Mouse (Mus musculus) limb, embryonic 11.5 days (tissue): ENCODE data around the gene Birc7. TPM values are rescaled to one million over a fixed set of nuclear protein-coding genes. Genes with fewer than 3 reads are reported as not detected.

Experiments
- ATAC-seq: fragments of 200-750 bp; cut with Nextera tagmentation; 2 replicates; pipeline ENCODE4 v1.8.0; 2017; ENCODE audit warnings: low read depth; ENCODE audit not compliant: insufficient number of reproducible peaks, low FRiP score, low TSS enrichment
- DNase-seq: peaks from one replicate; pipeline ENCODE4 v3.0.0-alpha.2; 2015; ENCODE audit warnings: low spot score
- H3K27ac ChIP-seq: fragments of 300-500 bp; sonication (generic); replicated peaks from 2 replicates; pipeline ENCODE4 v1.5.1; 2014; ENCODE audit warnings: low read depth, mild to moderate bottlenecking, low read length
- H3K27me3 ChIP-seq: fragments of 300-500 bp; sonication (generic); 2 replicates; pipeline ENCODE4 v1.6.1; 2014; ENCODE audit warnings: mild to moderate bottlenecking, low read length, mixed read lengths; ENCODE audit not compliant: control insufficient read depth, insufficient read depth
- H3K36me3 ChIP-seq: fragments of 300-500 bp; sonication (generic); 2 replicates; pipeline ENCODE4 v1.6.1; 2014; ENCODE audit warnings: mild to moderate bottlenecking, low read length, moderate library complexity, mixed read lengths; ENCODE audit not compliant: control insufficient read depth, insufficient read depth
- H3K4me1 ChIP-seq: fragments of 300-500 bp; sonication (generic); 2 replicates; pipeline ENCODE4 v1.6.1; 2014; ENCODE audit warnings: low read length, mixed read lengths; ENCODE audit not compliant: control insufficient read depth, insufficient read depth
- H3K4me2 ChIP-seq: fragments of 300-500 bp; sonication (generic); 2 replicates; pipeline ENCODE4 v1.6.1; 2014; ENCODE audit warnings: low read depth, mild to moderate bottlenecking, moderate library complexity; ENCODE audit not compliant: severe bottlenecking
- H3K4me3 ChIP-seq: fragments of 300-500 bp; sonication (generic); 2 replicates; pipeline ENCODE4 v1.5.1; 2014; ENCODE audit warnings: low read depth, low read length
- H3K9ac ChIP-seq: fragments of 300-500 bp; sonication (generic); 2 replicates; pipeline ENCODE4 v1.6.1; 2014; ENCODE audit warnings: mild to moderate bottlenecking, low read length
- H3K9me3 ChIP-seq: fragments of 300-500 bp; sonication (generic); 2 replicates; pipeline ENCODE4 v1.6.1; 2016; ENCODE audit warnings: low read length; ENCODE audit not compliant: control insufficient read depth
- WGBS: fragments of 180-500 bp; shearing (Covaris S2); extraction: QIAGEN DNeasy Blood & Tissue Kit; methylation state at CpG from one replicate; pipeline ENCODE4 v1.1.7; 2014; 5-methylcytosine and 5-hydroxymethylcytosine counted together
- polyA plus RNA-seq: library from polyadenylated mRNA; unstranded; fragments of >200 nt; fragmentation: Nextera tagmentation; extraction: Ambion mirVana; gene quantifications from 2 replicates; pipeline ENCODE4 v1.2.1, GENCODE M21; 2014

Birc7 gene
- not detected in 2 replicates for polyA plus RNA-seq

- Histone ChIP-seq H3K27ac (no peak within 1 kb of the TSS), H3K9ac (no peak within 1 kb of the TSS), H3K9me3 (no peaks in the 10 kb centered on the region), H3K4me3 (no peak within 1 kb of the TSS), H3K36me3 (no peaks in the 10 kb centered on the region), H3K27me3 (no peaks in the 10 kb centered on the region), H3K4me2 (no peak within 1 kb of the TSS), H3K4me1 (no peaks in the 10 kb centered on the region)
- 66% methylated on average over 4 of the region's 4 CpGs for WGBS
- no peak for DNase-seq
- ATAC-seq, result no peak
Measured at GRCm38 (mm10) chr2:180928723-180929122, at the start of gene Birc7. Gene Birc7 (plus strand): TSS chr2:180929023.

- Histone ChIP-seq H3K27ac (no peak overlapping the region), H3K36me3 (no peaks in the 10 kb centered on the region), H3K4me3 (no peak overlapping the region), H3K4me2 (no peak overlapping the region), H3K9me3 (no peaks in the 10 kb centered on the region), H3K4me1 (no peaks in the 10 kb centered on the region), H3K9ac (no peak overlapping the region), H3K27me3 (no peaks in the 10 kb centered on the region)
- WGBS, result 56% methylated on average over 7 of the region's 7 CpGs
- DNase-seq (no peak), ATAC-seq (no peak)
Measured at GRCm38 (mm10) chr2:180879365-180880067, 49.3 kb upstream of the Birc7 start.

- Histone ChIP-seq H3K4me2 (no peak overlapping the region), H3K4me3 (no peak overlapping the region), H3K9me3 (no peaks in the 10 kb centered on the region), H3K9ac (no peak overlapping the region), H3K4me1 (no peaks in the 10 kb centered on the region), H3K36me3 (no peaks in the 10 kb centered on the region), H3K27me3 (no peaks in the 10 kb centered on the region), H3K27ac (no peak overlapping the region)
- no peak for ATAC-seq
- no peak for DNase-seq
- WGBS, result 31% methylated on average over 9 of the region's 9 CpGs
Measured at GRCm38 (mm10) chr2:180881281-180881680, 47.5 kb upstream of the Birc7 start.

GRCm38 (mm10) chr2:180885270-180885669 lies 43.6 kb upstream of the Birc7 start:
- Histone ChIP-seq H3K27ac (no peak overlapping the region), H3K4me1 (0 out of 2 replicates have a peak, but pooled peaks cover 1% of the 10 kb centered on the region), H3K4me3 (no peak overlapping the region), H3K4me2 (no peak overlapping the region), H3K27me3 (peaks cover 28% of the 10 kb centered on the region), H3K9me3 (no peaks in the 10 kb centered on the region), H3K9ac (no peak overlapping the region), H3K36me3 (no peaks in the 10 kb centered on the region)
- WGBS, result 57% methylated on average over 5 of the region's 5 CpGs
- DNase-seq (no peak), ATAC-seq (no peak)

GRCm38 (mm10) chr2:180889271-180889920 lies 39.4 kb upstream of the Birc7 start:
- H3K4me1 ChIP-seq, result peaks cover 20% of the 10 kb centered on the region
- H3K9ac ChIP-seq, result no peak overlapping the region
- ATAC-seq (no peak), DNase-seq (no peak)
- H3K36me3 ChIP-seq, result no peaks in the 10 kb centered on the region
- WGBS, result 7% methylated on average over 19 of the region's 19 CpGs
- peaks cover 69% of the 10 kb centered on the region for H3K27me3 ChIP-seq
- H3K4me3 ChIP-seq, result no peak overlapping the region
- no peaks in the 10 kb centered on the region for H3K9me3 ChIP-seq
- no peak overlapping the region for H3K27ac ChIP-seq
- H3K4me2 ChIP-seq, result no peak overlapping the region

- H3K9me3 ChIP-seq, result no peaks in the 10 kb centered on the region
- ATAC-seq (no peak), DNase-seq (no peak)
- peaks cover 20% of the 10 kb centered on the region for H3K4me1 ChIP-seq
- H3K4me2 ChIP-seq, result no peak overlapping the region
- H3K4me3 ChIP-seq, result no peak overlapping the region
- H3K27me3 ChIP-seq, result peaks cover 75% of the 10 kb centered on the region
- H3K27ac ChIP-seq, result no peak overlapping the region
- H3K36me3 ChIP-seq, result no peaks in the 10 kb centered on the region
- no peak overlapping the region for H3K9ac ChIP-seq
- 13% methylated on average over 4 of the region's 4 CpGs for WGBS
Measured at GRCm38 (mm10) chr2:180889921-180890280, 38.9 kb upstream of the Birc7 start.

GRCm38 (mm10) chr2:180890422-180891074 lies 38.3 kb upstream of the Birc7 start:
- peaks cover 20% of the 10 kb centered on the region for H3K4me1 ChIP-seq
- H3K9me3 ChIP-seq, result no peaks in the 10 kb centered on the region
- H3K27ac ChIP-seq, result no peak overlapping the region
- peak overlapping the region; percentile 16 for H3K4me2 ChIP-seq
- peak; percentile 42 for DNase-seq
- 0 out of 2 replicates have a peak overlapping the region, but pooled peaks have one; percentile 3 for H3K4me3 ChIP-seq
- H3K36me3 ChIP-seq, result no peaks in the 10 kb centered on the region
- no peak for ATAC-seq
- H3K27me3 ChIP-seq, result peaks cover 80% of the 10 kb centered on the region
- H3K9ac ChIP-seq, result no peak overlapping the region
- under 1% methylated on average over 28 of the region's 29 CpGs for WGBS

GRCm38 (mm10) chr2:180891075-180891834 lies 37.6 kb upstream of the Birc7 start:
- H3K9ac ChIP-seq, result no peak overlapping the region
- no peak overlapping the region for H3K27ac ChIP-seq
- WGBS, result under 1% methylated on average over 37 of the region's 37 CpGs
- H3K4me3 ChIP-seq, result no peak overlapping the region; the same call in 1 of the 2 replicates
- ATAC-seq, result no peak
- no peaks in the 10 kb centered on the region for H3K36me3 ChIP-seq
- H3K9me3 ChIP-seq, result no peaks in the 10 kb centered on the region
- peak; percentile 48 for DNase-seq
- H3K4me2 ChIP-seq, result peak overlapping the region; percentile 16; the same call in 1 of the 2 replicates
- peaks cover 20% of the 10 kb centered on the region for H3K4me1 ChIP-seq
- peaks cover 85% of the 10 kb centered on the region for H3K27me3 ChIP-seq
